Mouse (Mus musculus) spleen, adult 2 months (tissue): Measurements from ENCODE around the gene Pacsin1. TPM values are rescaled to one million over a fixed set of nuclear protein-coding genes. Genes with fewer than 3 reads are reported as not detected.

Experiments used
- DNase-seq, 2 experiments: peaks; one replicate each; pipeline versions ENCODE4 v3.0.0 to v3.0.0-alpha.2; 2012 to 2021; ENCODE audit warnings: low spot score in 2 of 2, low read depth in 1 of 2
- H3K27ac ChIP-seq: fragments of 200-500 bp; 2 replicates; pipeline ENCODE4 v1.5.1; 2012; ENCODE audit warnings: low read length, inconsistent platforms; ENCODE audit not compliant: insufficient read depth
- H3K27me3 ChIP-seq: fragments of 200-500 bp; 2 replicates; pipeline ENCODE4 v1.6.1; 2012; ENCODE audit warnings: mild to moderate bottlenecking, moderate library complexity, low read length, inconsistent platforms; ENCODE audit not compliant: control insufficient read depth, insufficient read depth
- H3K36me3 ChIP-seq: fragments of 200-500 bp; 2 replicates; pipeline ENCODE4 v1.6.1; 2012; ENCODE audit warnings: mild to moderate bottlenecking, low read length, inconsistent platforms; ENCODE audit not compliant: control insufficient read depth, insufficient read depth
- H3K4me1 ChIP-seq: fragments of 200-500 bp; 2 replicates; pipeline ENCODE4 v1.6.1; 2011; ENCODE audit warnings: inconsistent platforms; ENCODE audit not compliant: control insufficient read depth, insufficient read depth, insufficient read length
- H3K4me3 ChIP-seq: fragments of 200-500 bp; 2 replicates; pipeline ENCODE4 v1.5.1; 2011; ENCODE audit warnings: mild to moderate bottlenecking, inconsistent platforms; ENCODE audit not compliant: insufficient read depth, insufficient read length; ENCODE audit errors: extremely low read depth
- CTCF ChIP-seq: fragments of 200-500 bp; IDR thresholded peaks from 2 replicates; pipeline ENCODE4 v1.5.1; 2011; ENCODE audit warnings: mild to moderate bottlenecking, inconsistent platforms; ENCODE audit not compliant: insufficient read depth, insufficient read length, insufficient replicate concordance; ENCODE audit errors: extremely low read depth
- POLR2A ChIP-seq: fragments of 200-500 bp; IDR thresholded peaks from 2 replicates; pipeline ENCODE4 v1.6.1; 2011; ENCODE audit warnings: low read depth, low read length, inconsistent platforms
- WGBS: fragments of 180-500 bp; shearing (Covaris S2); methylation state at CpG from one replicate; pipeline ENCODE4 v1.1.7; 2018; 5-methylcytosine and 5-hydroxymethylcytosine counted together
- polyA plus RNA-seq: library from polyadenylated mRNA; depleted of rRNA; stranded (reverse); fragments of >200 nt; gene quantifications from 2 replicates; pipeline ENCODE4 v1.2.3, GENCODE M21; 2012; rRNA removed

The Pacsin1 gene
- polyA plus RNA-seq, 1 experiment, result 10.3 TPM

DNA sequence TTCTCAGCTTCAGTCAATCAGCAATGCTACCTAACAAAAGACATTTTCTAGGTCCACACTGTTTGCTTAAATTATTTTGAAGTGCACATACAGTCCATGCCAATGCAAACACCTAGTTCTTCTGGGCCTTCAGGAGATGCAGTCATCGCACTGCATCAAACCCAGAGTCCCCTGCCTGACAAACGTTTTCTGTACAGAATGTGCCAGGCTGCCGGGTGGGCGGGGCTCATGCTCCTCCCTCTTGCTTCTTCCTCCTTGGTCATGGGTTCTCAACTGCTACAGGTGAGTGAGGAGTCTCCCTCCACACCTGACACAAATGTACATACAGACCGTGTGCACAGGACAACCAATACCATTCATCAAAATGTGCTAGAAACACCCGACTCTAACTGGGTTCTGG is 104.9 kb downstream of the Pacsin1 start:
- Histone ChIP-seq H3K27me3 (no peaks in the 10 kb centered on the region), H3K27ac (no peak overlapping the region), H3K4me3 (no peak overlapping the region), H3K4me1 (no peaks in the 10 kb centered on the region), H3K36me3 (peaks cover 4% of the 10 kb centered on the region; the same call in 1 of the 2 replicates)
- TF ChIP-seq CTCF (no peak), POLR2A (no peak)
- DNase-seq, result no peak
- 84% methylated on average over 6 of the region's 6 CpGs for WGBS

Other genes with a start within 250 kb of the Pacsin1 start
- gene Grm4, start 134.1 kb upstream of the Pacsin1 start, polyA plus RNA-seq, result 0.06 and 0.11 TPM in 2 replicates
- 78.5 and 124 TPM in 2 replicates for gene Hmga1, start 99.0 kb upstream of the Pacsin1 start, polyA plus RNA-seq
- gene AI413582, start 89.8 kb upstream of the Pacsin1 start, polyA plus RNA-seq, result 72.6 and 89.9 TPM in 2 replicates
- 43.2 and 55.6 TPM in 2 replicates for gene Nudt3, start 32.0 kb upstream of the Pacsin1 start, polyA plus RNA-seq
- not detected in 2 replicates for gene RPS10-NUDT3, start 20.3 kb upstream of the Pacsin1 start, polyA plus RNA-seq
- gene Rps10, start 18.8 kb upstream of the Pacsin1 start, polyA plus RNA-seq, result 1,319 and 1,587 TPM in 2 replicates
- 0.94 and 1.2 TPM in 2 replicates for gene Spdef, start 73.4 kb downstream of the Pacsin1 start, polyA plus RNA-seq
- 63.8 and 64.6 TPM in 2 replicates for gene D17Wsu92e, start 165.1 kb downstream of the Pacsin1 start, polyA plus RNA-seq
- gene Snrpc, start 182.6 kb downstream of the Pacsin1 start, polyA plus RNA-seq, result 63.5 and 104 TPM in 2 replicates
- 2.5 and 3.4 TPM in 2 replicates for gene Uhrf1bp1, start 200.9 kb downstream of the Pacsin1 start, polyA plus RNA-seq